Mouse (Mus musculus): ENCODE data around the gene Gjc3.

The Gjc3 gene

DNA sequence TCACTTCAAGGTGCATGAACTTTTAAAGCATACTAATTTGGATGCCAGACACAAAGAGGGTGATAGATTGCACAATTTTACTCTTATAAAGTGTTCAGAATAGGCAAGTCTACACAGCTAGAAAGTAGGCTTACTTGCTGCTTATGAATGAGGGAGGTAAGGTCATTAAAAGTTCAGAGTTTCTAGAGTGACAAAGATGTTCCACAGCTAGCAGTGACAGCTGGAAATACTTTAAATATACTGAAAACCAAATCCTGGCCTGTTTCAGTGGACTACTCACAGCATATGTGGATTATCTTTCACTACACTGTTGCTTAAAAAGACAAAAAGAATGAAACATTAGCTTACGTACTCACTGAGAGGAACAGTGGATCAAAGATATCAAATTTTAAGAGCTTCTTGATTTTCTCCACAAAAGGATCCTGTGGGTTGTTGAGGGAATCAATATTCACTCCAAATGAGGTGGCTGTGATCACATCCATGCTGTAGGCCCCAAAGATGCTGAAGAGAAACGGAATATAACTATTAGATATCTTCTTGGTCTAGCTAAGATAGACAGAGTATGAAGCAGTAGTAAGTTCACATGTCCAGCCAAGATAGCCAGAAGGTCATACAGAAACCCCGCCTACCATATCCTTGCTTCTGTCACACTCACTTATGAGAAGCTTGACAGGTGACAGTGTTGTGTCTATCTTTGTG, 53.2 kb downstream of the Gjc3 start:
- DNase-seq, result no peak
